Mouse (Mus musculus) embryonic facial prominence, embryonic 11.5 days (tissue): ENCODE measurements around the gene Mdga2. TPM values are rescaled to one million over a fixed set of nuclear protein-coding genes. Genes with fewer than 3 reads are reported as not detected.

ENCODE experiments used
- ATAC-seq: fragments of 200-750 bp; cut with Nextera tagmentation; replicated peaks from 2 replicates; pipeline ENCODE4 v1.8.0; 2017; ENCODE audit warnings: low read depth; ENCODE audit not compliant: insufficient number of reproducible peaks, low FRiP score, low TSS enrichment
- DNase-seq: peaks from one replicate; pipeline ENCODE4 v3.0.0-alpha.2; 2015; ENCODE audit warnings: low spot score
- H3K27ac ChIP-seq: fragments of 300-500 bp; sonication (generic); replicated peaks from 2 replicates; pipeline ENCODE4 v1.5.1; 2014; ENCODE audit warnings: mild to moderate bottlenecking, low read depth, low read length, control low read depth
- H3K27me3 ChIP-seq: fragments of 300-500 bp; sonication (generic); 2 replicates; pipeline ENCODE4 v1.6.1; 2014; ENCODE audit warnings: mild to moderate bottlenecking, low read length, moderate library complexity, mixed read lengths; ENCODE audit not compliant: control insufficient read depth, insufficient read depth
- H3K36me3 ChIP-seq: fragments of 300-500 bp; sonication (generic); replicated peaks from 2 replicates; pipeline ENCODE4 v1.6.1; 2014; ENCODE audit warnings: low read depth, mild to moderate bottlenecking, low read length, moderate library complexity, mixed read lengths; ENCODE audit not compliant: control insufficient read depth, insufficient read depth
- H3K4me1 ChIP-seq: fragments of 300-500 bp; sonication (generic); 2 replicates; pipeline ENCODE4 v1.6.1; 2014; ENCODE audit warnings: low read length, mixed read lengths; ENCODE audit not compliant: control insufficient read depth, insufficient read depth
- H3K4me2 ChIP-seq: fragments of 300-500 bp; sonication (generic); 2 replicates; pipeline ENCODE4 v1.6.1; 2014; ENCODE audit warnings: low read depth, mild to moderate bottlenecking, control low read depth, low read length, moderate library complexity
- H3K4me3 ChIP-seq: fragments of 300-500 bp; sonication (generic); 2 replicates; pipeline ENCODE4 v1.5.1; 2014; ENCODE audit warnings: low read depth, low read length, control low read depth
- H3K9ac ChIP-seq: fragments of 300-500 bp; sonication (generic); replicated peaks from 2 replicates; pipeline ENCODE4 v1.6.1; 2014; ENCODE audit warnings: mild to moderate bottlenecking, control low read depth, low read length
- H3K9me3 ChIP-seq: fragments of 300-500 bp; sonication (generic); replicated peaks from 2 replicates; pipeline ENCODE4 v1.6.1; 2016; ENCODE audit warnings: mild to moderate bottlenecking, low read length, inconsistent platforms, mixed read lengths; ENCODE audit not compliant: control insufficient read depth
- WGBS: fragments of 180-500 bp; shearing (Covaris S2); extraction: QIAGEN DNeasy Blood & Tissue Kit; methylation state at CpG from one replicate; pipeline ENCODE4 v1.1.7; 2014; 5-methylcytosine and 5-hydroxymethylcytosine counted together
- polyA plus RNA-seq: library from polyadenylated mRNA; unstranded; fragments of >200 nt; fragmentation: Nextera tagmentation; extraction: Ambion mirVana; gene quantifications from 2 replicates; pipeline ENCODE4 v1.2.1, GENCODE M21; 2014

Mdga2 gene
- polyA plus RNA-seq, 1 experiment from 2014 or later = 2.0 TPM

- WGBS = 71% methylated on average over 4 of the region's 4 CpGs
Measured at GRCm38 (mm10) chr12:66499258-66499657, 723.1 kb downstream of the Mdga2 start.

DNA sequence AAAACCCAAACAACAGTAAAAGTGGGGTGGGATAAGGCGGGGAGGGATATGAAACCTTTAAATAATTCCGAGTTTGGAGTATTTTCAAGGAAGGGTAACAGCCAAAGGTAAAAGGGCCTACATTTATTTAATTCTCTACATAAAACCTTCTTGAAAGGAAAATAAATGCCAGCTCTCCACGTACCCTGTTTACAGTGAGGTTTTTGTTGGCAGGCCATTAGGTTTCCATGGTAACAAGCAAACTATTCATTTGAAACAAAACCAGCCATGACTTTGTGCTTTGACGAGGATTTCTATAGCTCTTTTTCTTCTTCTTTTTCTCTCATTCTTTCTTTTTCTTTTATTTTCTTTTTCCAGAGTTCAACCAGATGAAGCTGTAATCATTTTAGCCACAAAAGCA is 751.5 kb downstream of the Mdga2 start:
- peak; percentile 40 for DNase-seq
- no peak for ATAC-seq
- H3K4me1 ChIP-seq = no peaks in the 10 kb centered on the region
- H3K27me3 ChIP-seq = no peaks in the 10 kb centered on the region
- no peaks in the 10 kb centered on the region for H3K36me3 ChIP-seq
- no peak overlapping the region for H3K4me2 ChIP-seq
- H3K4me3 ChIP-seq = no peak overlapping the region
- H3K9me3 ChIP-seq = no peaks in the 10 kb centered on the region
- H3K9ac ChIP-seq = no peak overlapping the region
- H3K27ac ChIP-seq = no peak overlapping the region
- 57% methylated on average over 4 of the region's 4 CpGs for WGBS

More at GRCm38 (mm10) chr12:66499258-66499657, 723.1 kb downstream of the Mdga2 start:
- Histone ChIP-seq H3K9me3 (no peaks in the 10 kb centered on the region), H3K36me3 (no peaks in the 10 kb centered on the region), H3K9ac (no peak overlapping the region), H3K27ac (no peak overlapping the region), H3K4me3 (no peak overlapping the region), H3K27me3 (no peaks in the 10 kb centered on the region), H3K4me1 (no peaks in the 10 kb centered on the region), H3K4me2 (no peak overlapping the region)
- DNase-seq = no peak
- no peak for ATAC-seq

GRCm38 (mm10) chr12:66470243-66470863 is 752.0 kb downstream of the Mdga2 start:
- DNase-seq (no peak), ATAC-seq (no peak)
- no peak overlapping the region for H3K4me3 ChIP-seq
- no peaks in the 10 kb centered on the region for H3K36me3 ChIP-seq
- H3K9me3 ChIP-seq = no peaks in the 10 kb centered on the region
- H3K27ac ChIP-seq = no peak overlapping the region
- 81% methylated on average over 8 of the region's 8 CpGs for WGBS
- H3K9ac ChIP-seq = no peak overlapping the region
- no peak overlapping the region for H3K4me2 ChIP-seq
- no peaks in the 10 kb centered on the region for H3K27me3 ChIP-seq
- no peaks in the 10 kb centered on the region for H3K4me1 ChIP-seq

GRCm38 (mm10) chr12:66465516-66465915 is 756.8 kb downstream of the Mdga2 start:
- ATAC-seq (no peak), DNase-seq (no peak)
- Histone ChIP-seq H3K27me3 (no peaks in the 10 kb centered on the region), H3K4me1 (no peaks in the 10 kb centered on the region), H3K4me2 (no peak overlapping the region), H3K9me3 (no peaks in the 10 kb centered on the region), H3K36me3 (no peaks in the 10 kb centered on the region), H3K27ac (no peak overlapping the region), H3K4me3 (no peak overlapping the region), H3K9ac (no peak overlapping the region)
- WGBS = 97% methylated on average over 3 of the region's 3 CpGs

- no peak overlapping the region for H3K27ac ChIP-seq
- no peak overlapping the region for H3K4me3 ChIP-seq
- H3K36me3 ChIP-seq = no peaks in the 10 kb centered on the region
- no peak for ATAC-seq
- DNase-seq = no peak
- no peaks in the 10 kb centered on the region for H3K27me3 ChIP-seq
- no peaks in the 10 kb centered on the region for H3K9me3 ChIP-seq
- 57% methylated on average over 2 of the region's 2 CpGs for WGBS
- H3K4me1 ChIP-seq = no peaks in the 10 kb centered on the region
- H3K4me2 ChIP-seq = no peak overlapping the region
- no peak overlapping the region for H3K9ac ChIP-seq
Measured at GRCm38 (mm10) chr12:66443340-66443739, 779.0 kb downstream of the Mdga2 start.
